Mouse (Mus musculus) lung, adult 18-20 months (tissue): ENCODE measurements around the gene Nt5c1a.

ENCODE experiments used
- DNase-seq, 2 experiments: peaks; one replicate each; pipeline ENCODE4 v3.0.0; 2022; ENCODE audit warnings: mixed read lengths in 2 of 2

Gene Nt5c1a

DNA sequence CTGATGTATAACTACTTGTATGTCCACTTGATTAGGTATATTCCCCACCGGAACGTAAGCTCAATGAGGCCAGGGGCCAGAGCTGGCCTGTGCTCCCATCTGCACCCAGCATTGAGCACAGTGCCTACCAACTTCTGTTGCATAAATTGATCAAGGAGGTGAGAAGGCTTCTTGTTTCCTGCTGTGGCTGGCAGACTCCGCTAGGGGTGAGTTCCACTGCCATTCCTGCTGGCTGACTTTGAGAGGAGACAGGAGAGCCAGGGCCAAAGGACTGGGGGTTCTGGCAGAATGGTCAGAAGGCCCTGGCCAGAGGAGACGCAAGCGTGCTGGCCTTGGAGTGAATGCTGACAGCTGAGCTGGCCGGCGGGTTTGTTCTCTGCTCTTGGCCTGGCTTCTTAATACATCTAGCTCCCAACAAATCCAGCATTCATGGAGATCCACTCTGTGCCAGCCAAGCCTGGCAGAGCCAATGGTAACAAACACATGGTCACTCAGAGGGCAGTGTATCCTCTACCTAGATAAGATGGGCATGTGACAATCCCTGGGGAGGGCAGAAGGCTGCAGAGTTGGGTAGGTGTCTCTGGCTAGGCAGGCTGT lies 47.8 kb downstream of the Nt5c1a start:
- peak; percentile 45 to 68 for DNase-seq

DNA sequence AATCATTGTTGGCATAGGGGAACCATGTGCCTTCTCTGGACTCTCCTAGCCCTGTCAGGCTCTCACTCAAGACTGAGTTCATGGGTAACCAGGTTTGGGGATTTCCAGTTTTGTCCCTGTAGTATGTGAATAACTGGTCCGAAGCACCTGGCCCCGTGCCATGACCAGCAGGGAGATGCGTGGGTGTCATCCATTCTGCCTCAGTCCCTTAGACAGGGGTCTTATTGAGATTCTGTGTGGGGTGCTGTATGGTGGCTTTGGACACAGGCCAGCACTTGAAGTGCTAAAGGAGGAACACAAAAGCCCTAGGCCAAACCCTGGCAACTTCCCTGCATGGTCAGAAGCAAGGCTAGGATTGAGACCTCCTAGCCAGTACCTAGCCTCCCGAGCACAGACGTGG lies 50.9 kb downstream of the Nt5c1a start:
- DNase-seq, result no peak

DNA sequence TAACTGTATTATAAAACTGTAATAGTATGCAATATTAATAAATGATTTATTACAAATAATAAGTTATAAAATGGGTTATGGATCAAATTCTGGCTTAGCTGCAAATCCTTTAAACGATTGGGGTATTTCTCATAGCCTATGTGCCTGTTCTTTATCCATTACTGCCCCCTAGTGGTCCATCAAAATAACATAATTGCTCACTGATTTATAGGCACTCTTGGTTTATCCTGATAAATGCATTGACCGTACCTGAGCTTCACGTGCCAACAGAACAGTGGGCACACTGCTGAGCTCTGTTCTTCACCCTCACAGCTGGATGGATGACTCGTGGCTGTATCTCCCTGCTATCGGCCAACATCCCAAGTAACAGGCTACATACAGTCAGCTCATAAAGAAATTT lies 53.3 kb downstream of the Nt5c1a start:
- DNase-seq, result no peak

DNA sequence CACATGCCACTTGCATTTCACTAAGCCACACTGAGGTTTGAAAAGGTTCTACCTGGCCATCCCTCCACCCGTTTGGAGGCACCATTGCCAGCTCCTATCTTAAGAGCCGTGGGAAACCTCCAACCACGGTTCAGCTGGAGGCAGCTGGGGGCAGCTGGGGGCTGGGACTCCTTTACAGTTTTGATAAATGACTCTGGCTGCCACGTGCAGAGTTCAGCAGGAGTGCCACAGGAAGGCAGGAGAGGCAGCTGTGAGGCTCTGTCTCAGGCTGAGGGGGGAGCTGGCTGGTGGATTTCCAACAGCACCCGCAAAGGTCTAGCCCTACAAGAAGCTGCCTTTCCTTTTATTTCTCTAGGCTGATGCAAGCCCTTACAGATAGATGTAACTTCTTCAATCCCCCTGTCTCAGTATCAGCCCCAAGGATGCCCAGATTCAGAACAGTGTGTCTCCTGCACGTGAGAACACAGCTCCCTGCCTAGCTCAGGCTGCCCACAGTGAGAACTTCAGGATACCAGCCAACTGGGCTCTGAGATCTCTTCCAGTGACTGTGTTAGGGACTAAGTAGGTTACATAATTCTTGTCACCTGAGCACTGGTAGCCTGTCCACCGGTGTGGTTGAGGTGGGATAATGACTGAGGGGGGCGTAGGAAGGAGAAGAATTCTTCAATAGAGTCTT lies 58.9 kb downstream of the Nt5c1a start:
- no peak for DNase-seq

DNA sequence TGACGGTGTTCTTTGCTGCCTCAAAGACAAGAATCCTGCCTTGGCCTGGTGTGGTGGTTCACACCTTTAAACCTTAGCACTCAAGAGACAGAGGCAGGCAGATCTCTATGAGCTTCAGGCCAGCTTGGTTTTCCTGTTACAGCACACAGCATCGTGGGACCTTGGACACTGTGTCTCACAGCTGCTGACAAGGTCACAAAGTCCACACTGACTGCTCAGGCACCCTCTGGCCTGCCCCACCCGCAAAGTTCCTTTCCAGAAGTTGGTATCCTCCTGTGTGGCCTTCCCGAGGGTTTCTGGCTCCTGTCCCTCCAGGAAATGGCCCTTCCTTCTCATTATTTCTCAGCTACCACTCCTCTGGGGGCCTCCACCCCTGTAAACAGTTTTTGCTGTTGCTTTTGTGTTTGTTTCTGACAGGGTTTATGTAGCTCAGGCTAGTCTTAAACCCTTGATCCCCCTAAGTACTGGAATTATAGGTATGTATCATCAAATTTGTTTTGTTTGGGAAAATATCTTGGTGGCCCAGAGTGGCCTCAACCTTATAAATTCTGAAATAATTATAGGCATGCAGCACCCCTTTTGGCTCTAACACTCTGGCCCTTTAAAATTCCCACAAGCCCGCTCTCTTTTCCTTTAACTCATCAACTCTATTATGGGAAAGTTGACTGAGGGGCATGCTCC lies 60.6 kb downstream of the Nt5c1a start, which contains the start of gene Pabpc4:
TSS of gene Pabpc4 (plus strand) at position 631 of the 681 bp plus-strand sequence.
- DNase-seq, result no peak
